Mouse (Mus musculus): ENCODE results near the gene Prg2.

The Prg2 gene

GRCm38 (mm10) chr2:84980188-84980587 is at the start of gene Prg2:
Gene Prg2, plus strand, starts transcription at chr2:84980461.
- DNase-seq (ENCODE audit: low spot score) = no peak

- no peak for DNase-seq (ENCODE audit: low spot score)
These were observed 46.1 kb upstream of the Prg2 start for GRCm38 (mm10) chr2:84933992-84934648.

- no peak for DNase-seq (ENCODE audit: low spot score)
These were observed 45.6 kb upstream of the Prg2 start for GRCm38 (mm10) chr2:84934649-84935007.

GRCm38 (mm10) chr2:84935065-84935464 is 45.2 kb upstream of the Prg2 start:
- DNase-seq (ENCODE audit: low spot score) = no peak

- peak; percentile 80 for DNase-seq (ENCODE audit: low spot score)
These were observed 43.5 kb upstream of the Prg2 start, which contains the start of gene Slc43a3 for GRCm38 (mm10) chr2:84936474-84937429. Gene Slc43a3, plus strand, starts transcription at chr2:84936579.

- DNase-seq (ENCODE audit: low spot score) = peak; percentile 42
These were observed 42.6 kb upstream of the Prg2 start for GRCm38 (mm10) chr2:84937491-84938150.

- DNase-seq (ENCODE audit: low spot score) = peak; percentile 96
These were observed 41.9 kb upstream of the Prg2 start for GRCm38 (mm10) chr2:84938249-84938946.

GRCm38 (mm10) chr2:84939306-84939705 is 41.0 kb upstream of the Prg2 start:
- DNase-seq (ENCODE audit: low spot score) = no peak

- DNase-seq (ENCODE audit: low spot score) = peak; percentile 58
These were observed 40.5 kb upstream of the Prg2 start for GRCm38 (mm10) chr2:84939711-84940110.

- no peak for DNase-seq (ENCODE audit: low spot score)
These were observed 38.9 kb upstream of the Prg2 start for GRCm38 (mm10) chr2:84941332-84941731.

- DNase-seq (ENCODE audit: low spot score) = no peak
These were observed 38.5 kb upstream of the Prg2 start for GRCm38 (mm10) chr2:84941795-84942194.

GRCm38 (mm10) chr2:84947154-84947771 is 33.0 kb upstream of the Prg2 start:
- no peak for DNase-seq (ENCODE audit: low spot score)

- no peak for DNase-seq (ENCODE audit: low spot score)
These were observed 32.0 kb upstream of the Prg2 start for GRCm38 (mm10) chr2:84948252-84948651.

GRCm38 (mm10) chr2:84948721-84949120 is 31.5 kb upstream of the Prg2 start:
- DNase-seq (ENCODE audit: low spot score) = no peak

- no peak for DNase-seq (ENCODE audit: low spot score)
These were observed 29.2 kb upstream of the Prg2 start for GRCm38 (mm10) chr2:84951027-84951426.

GRCm38 (mm10) chr2:84952251-84952650 is 28.0 kb upstream of the Prg2 start:
- no peak for DNase-seq (ENCODE audit: low spot score)

GRCm38 (mm10) chr2:84952693-84953092 is 27.6 kb upstream of the Prg2 start:
- DNase-seq (ENCODE audit: low spot score) = no peak

GRCm38 (mm10) chr2:84955435-84955834 is 24.8 kb upstream of the Prg2 start:
- no peak for DNase-seq (ENCODE audit: low spot score)

- peak; percentile 45 for DNase-seq (ENCODE audit: low spot score)
These were observed 24.0 kb upstream of the Prg2 start for GRCm38 (mm10) chr2:84956274-84956673.

GRCm38 (mm10) chr2:84958588-84959264 is 21.5 kb upstream of the Prg2 start:
- no peak for DNase-seq (ENCODE audit: low spot score)

GRCm38 (mm10) chr2:84961300-84961699 is 19.0 kb upstream of the Prg2 start:
- DNase-seq (ENCODE audit: low spot score) = no peak
